In genomic region chr16:17200121-17200952, GRCm38 (mm10) we compare ENCODE assay signal across 8 mouse cellular contexts. TPM values are rescaled to one million over a fixed set of nuclear protein-coding genes. Genes with fewer than 3 reads are reported as not detected.
DNase-seq lines count a peak whose midpoint lies in the region; ATAC-seq and TF ChIP-seq lines count a peak whose summit lies in the region.

No protein-coding gene starts in this region.

- H3K9ac ChIP-seq in heart, adult 2 months (ENCODE audit: low read depth, low read length), result peak overlapping the region; percentile 96
- H3K9ac ChIP-seq in embryonic facial prominence, embryonic 13.5 days, result peak overlapping the region; percentile 100
- H3K9ac ChIP-seq in intestine, embryonic 16.5 days (ENCODE audit: low read depth, low read length), result peak overlapping the region; percentile 100

- intact Hi-C loops in heart, adult 2 months (cut with DNase I), result loop anchor here (2.0 kb wide), 1 partner anchor 54 kb away; the partner anchor contains the start of gene Ccdc116

- peaks cover 2% of the 10 kb centered on the region for H3K4me1 ChIP-seq in heart, adult 2 months (ENCODE audit: control insufficient read depth, insufficient read depth, low read length)
- peaks cover 14% of the 10 kb centered on the region for H3K4me1 ChIP-seq in embryonic facial prominence, embryonic 13.5 days
- H3K4me1 ChIP-seq in intestine, embryonic 16.5 days (ENCODE audit: control insufficient read depth, insufficient read depth, low read length), result peaks cover 12% of the 10 kb centered on the region

- ATAC-seq in embryonic facial prominence, embryonic 13.5 days (ENCODE audit: insufficient number of reproducible peaks, insufficient read depth, low FRiP score, low TSS enrichment, low read depth), result no peak
- peak; percentile 17; the same call in 1 of the 2 replicates for ATAC-seq in intestine, embryonic 16.5 days

- TF ChIP-seq CTCF in heart, adult 2 months (IDR thresholded peaks at IDR 0.05), result no peak

- TF ChIP-seq EP300 in heart, adult 2 months (IDR thresholded peaks at IDR 0.05; ENCODE audit: insufficient read depth, low read depth, low read length), result no peak

- peaks cover 4% of the 10 kb centered on the region for H3K36me3 ChIP-seq in heart, adult 2 months (ENCODE audit: control insufficient read depth, insufficient read depth, low read length)
- peaks cover 8% of the 10 kb centered on the region for H3K36me3 ChIP-seq in embryonic facial prominence, embryonic 13.5 days
- no peaks in the 10 kb centered on the region for H3K36me3 ChIP-seq in intestine, embryonic 16.5 days (ENCODE audit: control insufficient read depth, insufficient read depth, low read length)

- H3K4me3 ChIP-seq in heart, adult 2 months, result peak overlapping the region; percentile 64
- peak overlapping the region; percentile 100 for H3K4me3 ChIP-seq in embryonic facial prominence, embryonic 13.5 days
- peak overlapping the region; percentile 96 for H3K4me3 ChIP-seq in intestine, embryonic 16.5 days (ENCODE audit: low read length)

- DNase-seq in heart, adult 2 months, result no peak
- no peak for DNase-seq in heart, adult 8-10 months (ENCODE audit: low spot score)
- DNase-seq in CD4-positive helper T cell, adult 2 months (ENCODE audit: low read depth, low spot score), result peak; percentile 55
- DNase-seq in natural killer cell, adult 2 months (ENCODE audit: low spot score in 2 of 2), result peak; percentile 22 to 38
- DNase-seq in ovary, adult 18-20 months (ENCODE audit: low spot score), result no peak
- no peak for DNase-seq in kidney, adult 8-10 months

- WGBS in heart, adult 2 months, result 3% methylated on average over 24 of the region's 24 CpGs
- 4% methylated on average over 24 of the region's 24 CpGs for WGBS in embryonic facial prominence, embryonic 13.5 days
- WGBS in intestine, embryonic 16.5 days, result 3% methylated on average over 24 of the region's 24 CpGs

- H3K27me3 ChIP-seq in heart, adult 2 months (ENCODE audit: control insufficient read depth, insufficient read depth, low read length), result no peaks in the 10 kb centered on the region
- no peaks in the 10 kb centered on the region for H3K27me3 ChIP-seq in embryonic facial prominence, embryonic 13.5 days
- no peaks in the 10 kb centered on the region for H3K27me3 ChIP-seq in intestine, embryonic 16.5 days (replicated peaks; ENCODE audit: control insufficient read depth, insufficient read depth, low read length)

- no peak for TF ChIP-seq POLR2A in heart, adult 2 months (IDR thresholded peaks at IDR 0.05; ENCODE audit: insufficient read depth, low read depth, low read length)

- no peaks in the 10 kb centered on the region for H3K9me3 ChIP-seq in embryonic facial prominence, embryonic 13.5 days
- no peaks in the 10 kb centered on the region for H3K9me3 ChIP-seq in intestine, embryonic 16.5 days (ENCODE audit: control insufficient read depth, low read length)

- H3K4me2 ChIP-seq in embryonic facial prominence, embryonic 13.5 days, result peak overlapping the region; percentile 78
- H3K4me2 ChIP-seq in intestine, embryonic 16.5 days (ENCODE audit: low read depth, low read length), result peak overlapping the region; percentile 78

- peak overlapping the region; percentile 76 for H3K27ac ChIP-seq in heart, adult 2 months
- peak overlapping the region; percentile 84 for H3K27ac ChIP-seq in embryonic facial prominence, embryonic 13.5 days
- peak overlapping the region; percentile 79 for H3K27ac ChIP-seq in intestine, embryonic 16.5 days (ENCODE audit: low read length)

- peaks cover 12% of the 10 kb centered on the region for H3K79me2 ChIP-seq in heart, adult 2 months (replicated peaks; ENCODE audit: control insufficient read depth, insufficient read depth, low read length)

RNA-seq across cellular contexts. Expression of gene Ube2l3, which starts 2.1 kb away (rescaled TPM):
- 100 to 1,000 TPM; 102 to 112 TPM for total RNA-seq in heart, adult 2 months (2021)
- polyA plus RNA-seq in heart, adult 2 months (2012; rRNA removed), result 55.0 and 74.7 TPM in 2 replicates
- total RNA-seq in heart, adult 8-10 months (2022), result 100 to 1,000 TPM; 107 to 119 (median 114) TPM
- 348 TPM in 2 replicates for polyA plus RNA-seq in embryonic facial prominence, embryonic 13.5 days (2015; fragmentation: Nextera tagmentation; extraction: Ambion mirVana)
- 358 and 374 TPM in 2 replicates for polyA plus RNA-seq in intestine, embryonic 16.5 days (2015; fragmentation: Nextera tagmentation; extraction: Ambion mirVana)

RNA-seq across cellular contexts. Expression of gene Rimbp3, which starts 8.1 kb away (rescaled TPM):
- under 1 TPM; 0.13 to 0.16 TPM for total RNA-seq in heart, adult 2 months (2021)
- polyA plus RNA-seq in heart, adult 2 months (2012; rRNA removed), result 0.09 and 0.14 TPM in 2 replicates
- total RNA-seq in heart, adult 8-10 months (2022), result under 1 TPM in 3 of 4 experiments, not detected in 1; 0.14 to 0.44 (median 0.22) TPM
- 0.35 and 0.43 TPM in 2 replicates for polyA plus RNA-seq in embryonic facial prominence, embryonic 13.5 days (2015; fragmentation: Nextera tagmentation; extraction: Ambion mirVana)
- polyA plus RNA-seq in intestine, embryonic 16.5 days (2015; fragmentation: Nextera tagmentation; extraction: Ambion mirVana), result 0.48 and 0.49 TPM in 2 replicates

RNA-seq across cellular contexts. Expression of gene Hic2, which starts 33.0 kb away (rescaled TPM):
- 1 to 10 TPM; 1.5 to 2.0 TPM for total RNA-seq in heart, adult 2 months (2021)
- 1.2 and 2.2 TPM in 2 replicates for polyA plus RNA-seq in heart, adult 2 months (2012; rRNA removed)
- 1 to 10 TPM; 1.4 to 2.2 (median 1.9) TPM for total RNA-seq in heart, adult 8-10 months (2022)
- polyA plus RNA-seq in embryonic facial prominence, embryonic 13.5 days (2015; fragmentation: Nextera tagmentation; extraction: Ambion mirVana), result 6.3 and 7.1 TPM in 2 replicates
- 5.3 and 5.5 TPM in 2 replicates for polyA plus RNA-seq in intestine, embryonic 16.5 days (2015; fragmentation: Nextera tagmentation; extraction: Ambion mirVana)

RNA-seq across cellular contexts. Expression of gene Ccdc116, which starts 53.3 kb away (rescaled TPM):
- total RNA-seq in heart, adult 2 months (2021), result under 1 TPM in 1 of 2 experiments, not detected in 1; 0.14 TPM
- 0.35 TPM in 2 replicates for polyA plus RNA-seq in heart, adult 2 months (2012; rRNA removed)
- under 1 TPM in 2 of 4 experiments, not detected in 2; 0.31 to 0.33 TPM for total RNA-seq in heart, adult 8-10 months (2022)
- polyA plus RNA-seq in embryonic facial prominence, embryonic 13.5 days (2015; fragmentation: Nextera tagmentation; extraction: Ambion mirVana), result 0.62 and 0.98 TPM in 2 replicates
- polyA plus RNA-seq in intestine, embryonic 16.5 days (2015; fragmentation: Nextera tagmentation; extraction: Ambion mirVana), result 3.0 and 3.1 TPM in 2 replicates

RNA-seq across cellular contexts. Expression of gene Ydjc, which starts 55.9 kb away (rescaled TPM):
- total RNA-seq in heart, adult 2 months (2021), result 1 to 10 TPM; 2.4 to 2.5 TPM
- 1.9 and 3.3 TPM in 2 replicates for polyA plus RNA-seq in heart, adult 2 months (2012; rRNA removed)
- 1 to 10 TPM; 1.8 to 2.6 (median 2.3) TPM for total RNA-seq in heart, adult 8-10 months (2022)
- polyA plus RNA-seq in embryonic facial prominence, embryonic 13.5 days (2015; fragmentation: Nextera tagmentation; extraction: Ambion mirVana), result 9.3 and 10.9 TPM in 2 replicates
- 41.0 and 41.5 TPM in 2 replicates for polyA plus RNA-seq in intestine, embryonic 16.5 days (2015; fragmentation: Nextera tagmentation; extraction: Ambion mirVana)

Comparison
In these comparisons a context has a peak if more than half of its experiments do, and no peak if none do; other contexts are left out.
1. DNase-seq: peak in CD4-positive helper T cell, adult 2 months (single experiment) and natural killer cell, adult 2 months (2 of 2); none in heart, adult 2 months (0 of 2), heart, adult 8-10 months (single experiment), ovary, adult 18-20 months (single experiment) and kidney, adult 8-10 months (0 of 2).
2. Peak in every context shown above with its lines, with median percentiles within 50 percentile points of each other: H3K27ac ChIP-seq, H3K4me3 ChIP-seq and H3K9ac ChIP-seq.